Mouse (Mus musculus) testis, adult 2 months (tissue): ENCODE measurements at regions not wholly inside any gene's neighbourhood (a gene's known extent, or its start where the extent isn't known, plus 50 kb on each side); places are given as distances from the start of the nearest gene placed in this dataset.

Experiments
- CTCF ChIP-seq: fragments of 200-500 bp; IDR thresholded peaks from 2 replicates; pipeline ENCODE4 v1.5.1; 2012; ENCODE audit warnings: low read depth, mild to moderate bottlenecking, inconsistent platforms, low read length, moderate library complexity; ENCODE audit not compliant: control insufficient read depth, insufficient read depth, insufficient replicate concordance
- POLR2A ChIP-seq: fragments of 200-500 bp; IDR thresholded peaks from 2 replicates; pipeline ENCODE4 v1.6.1; 2012; ENCODE audit warnings: low read depth, mild to moderate bottlenecking, inconsistent platforms, low read length, moderate library complexity; ENCODE audit not compliant: control insufficient read depth

- TF ChIP-seq CTCF (no peak), POLR2A (no peak)
Observed at GRCm38 (mm10) chr14:25189256-25189655, 269.7 kb upstream of the Zmiz1 start.
